Mouse (Mus musculus) kidney, adult 9 months (tissue): ENCODE measurements around the gene Tac4.

Source experiments
- DNase-seq: peaks from one replicate; pipeline ENCODE4 v3.0.0; 2022

Gene Tac4

DNA sequence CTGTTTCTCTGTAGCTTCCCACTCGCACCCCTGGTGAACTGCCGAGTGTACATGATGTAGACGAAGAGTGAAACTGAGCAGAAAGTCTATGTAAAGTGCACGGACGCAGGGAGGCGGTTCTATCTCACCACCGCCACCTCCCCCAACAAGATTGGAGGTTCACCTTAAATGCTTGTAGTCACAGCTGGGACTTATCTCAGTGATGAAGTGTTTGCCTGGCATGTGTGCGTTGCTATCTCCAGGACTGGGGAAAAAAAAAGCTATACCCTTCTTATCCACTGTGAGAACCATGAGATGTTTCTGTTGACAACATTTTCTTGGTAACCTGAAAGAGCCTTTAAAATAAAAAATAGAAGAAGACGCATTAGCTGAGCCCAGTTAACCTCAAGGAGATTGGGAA lies 56.8 kb downstream of the Tac4 start:
- DNase-seq = no peak
